Mouse (Mus musculus) embryonic stem cell, embryonic (primary cell): ENCODE measurements at regions not wholly inside any gene's neighbourhood (a gene's known extent, or its start where the extent isn't known, plus 50 kb on each side); places are given as distances from the start of the nearest gene placed in this dataset.

ENCODE experiments used
- CTCF ChIA-PET, 4 experiments: fragments of 300-600 bp in 2 of 4; fragments of 350-600 bp in 2 of 4; sonication (Branson Sonifier 250); formaldehyde crosslinking; loops; one replicate each; lab custom pipeline; 2022; ENCODE audit warnings: inconsistent platforms in 2 of 4; lab: Charles Lee
- POLR2A ChIA-PET, 4 experiments: fragments of 300-600 bp in 2 of 4; fragments of 350-600 bp in 2 of 4; sonication (Branson Sonifier 250); formaldehyde crosslinking; loops; one replicate each; lab custom pipeline; 2022; ENCODE audit warnings: antibody characterized with exemption in 4 of 4, inconsistent platforms in 1 of 4; lab: Charles Lee

DNA sequence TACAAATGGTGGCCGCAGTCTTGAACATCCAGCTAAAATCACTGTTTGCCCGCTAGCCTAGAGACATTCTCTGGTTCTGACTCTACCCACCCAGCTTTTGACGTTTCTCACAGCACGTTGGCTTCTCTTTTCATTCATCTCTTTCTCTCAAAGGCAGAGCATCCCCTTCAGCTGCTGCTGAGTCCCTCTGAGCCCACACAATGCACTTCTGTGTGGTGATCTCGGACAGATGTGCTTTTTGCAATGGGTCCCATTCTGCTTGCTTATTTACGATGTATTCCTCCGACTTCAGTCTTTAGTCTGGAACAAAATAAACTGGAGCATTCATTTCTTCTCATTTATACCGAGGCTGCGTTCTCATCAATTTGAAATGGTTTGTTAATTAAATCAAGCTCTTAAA lies 66.2 kb upstream of the Cav2 start:
- ChIA-PET CTCF (interaction anchor here in 1 of 4 experiments (0.6 kb wide), 1 partner anchor 107 kb away, joined by 11 read pairs; no protein-coding TSS in a partner anchor), POLR2A (interaction anchor here in 1 of 4 experiments (1.1 kb wide), 1 partner anchor 11 kb away, joined by 4 read pairs; no protein-coding TSS in a partner anchor)

DNA sequence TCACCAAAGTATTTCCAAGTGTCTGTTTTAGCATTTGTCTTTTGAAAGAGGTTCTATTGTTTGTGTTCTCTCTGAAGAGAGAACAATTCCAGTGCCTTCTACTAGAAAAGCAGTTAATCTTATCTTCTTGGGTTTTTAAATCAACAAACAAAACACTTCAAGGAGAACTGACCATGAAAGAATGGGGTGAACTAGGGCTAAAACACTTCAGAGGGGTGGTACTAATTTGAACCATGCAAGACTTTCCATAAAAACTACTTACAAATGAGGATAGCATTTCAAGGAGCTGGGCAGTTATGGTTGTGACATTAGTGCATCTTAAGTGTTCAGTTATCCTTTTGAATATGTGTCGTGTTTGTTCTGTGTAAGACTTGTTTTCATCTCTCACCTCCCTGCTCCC lies 64.5 kb upstream of the Cav2 start:
- CTCF ChIA-PET = no interaction called here

DNA sequence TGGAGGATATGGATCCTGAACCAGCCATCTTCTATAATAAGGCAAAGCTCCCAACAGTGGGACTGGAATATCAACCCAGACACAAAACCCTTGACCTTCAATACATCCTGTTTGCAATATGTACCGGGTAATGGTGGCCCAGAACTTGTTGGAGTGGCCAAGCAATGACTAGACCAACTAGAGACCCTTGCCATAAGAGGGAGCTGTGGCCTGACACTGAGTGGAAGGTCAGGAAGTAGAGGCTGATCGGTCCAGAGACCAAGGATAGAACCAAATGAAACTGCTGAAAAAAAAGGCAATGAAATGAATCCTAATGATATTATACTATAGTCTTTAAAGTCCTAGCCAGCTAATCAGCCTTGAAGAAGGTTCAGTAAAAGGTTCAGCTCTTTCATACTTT lies 57.2 kb upstream of the Cav2 start:
- POLR2A ChIA-PET = no interaction called here

More for the DNA sequence above, 64.5 kb upstream of the Cav2 start:
- POLR2A ChIA-PET = no interaction called here

DNA sequence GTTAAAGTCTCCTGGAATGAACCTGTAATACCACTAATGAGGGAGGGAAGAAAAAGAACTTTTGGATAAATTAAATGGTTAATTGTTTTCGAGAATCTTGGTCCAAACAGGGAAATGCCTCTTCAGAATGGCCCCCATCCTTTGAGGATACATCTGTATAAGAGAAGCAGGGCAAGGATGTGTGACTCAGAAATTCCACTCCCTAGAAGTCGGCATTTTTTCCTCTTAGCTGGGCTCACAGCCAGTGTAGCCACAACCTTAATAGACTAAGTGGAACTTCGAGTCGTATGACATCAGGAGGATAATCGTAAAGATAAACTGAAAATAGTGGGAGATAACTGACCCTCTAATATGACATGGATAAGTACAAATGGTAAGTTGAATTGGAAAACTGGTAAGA lies 56.1 kb upstream of the Cav2 start:
- ChIA-PET POLR2A (no interaction called here), CTCF (no interaction called here)

More for the DNA sequence above, 57.2 kb upstream of the Cav2 start:
- CTCF ChIA-PET = no interaction called here

DNA sequence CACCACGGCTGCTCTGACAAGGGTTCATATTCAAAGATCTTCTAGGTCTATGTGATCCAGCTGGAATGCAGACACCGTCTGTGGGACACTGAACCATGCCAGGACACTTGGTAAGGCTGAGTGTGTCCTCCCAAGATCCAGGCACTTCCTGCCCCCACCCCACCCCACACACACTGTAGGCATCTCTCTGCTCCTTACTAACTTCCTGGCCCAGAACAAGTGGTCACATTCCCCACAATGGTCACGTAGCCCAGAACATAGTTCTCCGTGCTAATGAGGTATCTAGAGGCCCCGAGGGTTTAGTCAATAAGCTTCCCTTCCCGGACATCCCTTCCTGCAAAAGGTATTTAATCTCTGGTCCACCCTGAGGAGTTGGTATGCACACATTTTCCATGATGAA lies 54.5 kb upstream of the Cav2 start:
- POLR2A ChIA-PET = no interaction called here
- CTCF ChIA-PET = no interaction called here
